Mouse (Mus musculus) hindbrain, embryonic 14.5 days (tissue): ENCODE measurements around the gene Nubp2. TPM values are rescaled to one million over a fixed set of nuclear protein-coding genes. Genes with fewer than 3 reads are reported as not detected.

Experiments
- ATAC-seq: fragments of 200-750 bp; cut with Nextera tagmentation; 2 replicates; pipeline ENCODE4 v1.8.0; 2017; ENCODE audit warnings: moderate number of reproducible peaks, mild to moderate bottlenecking, moderate TSS enrichment, moderate library complexity; ENCODE audit not compliant: low FRiP score
- DNase-seq: peaks from one replicate; pipeline ENCODE4 v3.0.0-alpha.2; 2015; ENCODE audit warnings: low spot score
- H3K27ac ChIP-seq: fragments of 300-500 bp; sonication (generic); 2 replicates; pipeline ENCODE4 v1.5.1; 2014; ENCODE audit warnings: mild to moderate bottlenecking, moderate library complexity
- H3K27me3 ChIP-seq: fragments of 300-500 bp; sonication (generic); 2 replicates; pipeline ENCODE4 v1.6.1; 2014; ENCODE audit warnings: mild to moderate bottlenecking, low read length, mixed read lengths; ENCODE audit not compliant: control insufficient read depth, insufficient read depth
- H3K36me3 ChIP-seq: fragments of 300-500 bp; sonication (generic); replicated peaks from 2 replicates; pipeline ENCODE4 v1.6.1; 2014; ENCODE audit not compliant: control insufficient read depth, insufficient read depth
- H3K4me1 ChIP-seq: fragments of 300-500 bp; sonication (generic); replicated peaks from 2 replicates; pipeline ENCODE4 v1.6.1; 2014; ENCODE audit warnings: antibody characterized with exemption, low read length, mixed read lengths; ENCODE audit not compliant: control insufficient read depth, insufficient read depth
- H3K4me2 ChIP-seq: fragments of 300-500 bp; sonication (generic); replicated peaks from 2 replicates; pipeline ENCODE4 v1.6.1; 2014; ENCODE audit warnings: mild to moderate bottlenecking, moderate library complexity
- H3K4me3 ChIP-seq: fragments of 300-500 bp; sonication (generic); replicated peaks from 2 replicates; pipeline ENCODE4 v1.5.1; 2014; ENCODE audit warnings: mild to moderate bottlenecking, low read length
- H3K9ac ChIP-seq: fragments of 300-500 bp; sonication (generic); 2 replicates; pipeline ENCODE4 v1.6.1; 2014
- H3K9me3 ChIP-seq: fragments of 300-500 bp; sonication (generic); 2 replicates; pipeline ENCODE4 v1.6.1; 2016; ENCODE audit warnings: low read length; ENCODE audit not compliant: control insufficient read depth
- WGBS: fragments of 180-500 bp; shearing (Covaris S2); extraction: QIAGEN DNeasy Blood & Tissue Kit; methylation state at CpG from one replicate; pipeline ENCODE4 v1.1.7; 2014; 5-methylcytosine and 5-hydroxymethylcytosine counted together
- polyA plus RNA-seq: library from polyadenylated mRNA; unstranded; fragments of >200 nt; fragmentation: Nextera tagmentation; extraction: Ambion mirVana; gene quantifications from 2 replicates; pipeline ENCODE4 v1.2.1, GENCODE M21; 2014

Gene Nubp2
- polyA plus RNA-seq, 1 experiment from 2014 or later = 72.8 TPM

DNA sequence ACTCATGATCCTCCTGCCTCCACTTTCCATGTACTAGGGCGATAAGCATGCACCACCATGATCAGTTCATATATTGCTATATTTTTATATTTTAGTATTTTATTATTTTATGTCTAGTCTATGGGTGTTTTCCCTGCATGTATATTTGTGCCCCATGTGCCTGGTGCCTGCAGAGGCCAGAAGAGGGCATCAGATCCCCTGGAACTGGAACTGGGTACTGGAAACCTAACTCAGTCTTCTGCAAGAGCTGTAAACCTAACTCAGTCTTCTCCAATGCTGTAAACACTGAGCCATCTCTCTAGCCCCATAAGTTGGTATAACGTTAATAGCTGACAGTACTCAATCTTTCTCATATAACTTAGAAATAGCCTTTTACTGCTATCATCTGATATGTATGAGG lies 43.5 kb downstream of the Nubp2 start:
- Histone ChIP-seq H3K4me1 (no peaks in the 10 kb centered on the region), H3K27me3 (peaks cover 5% of the 10 kb centered on the region), H3K9ac (no peak overlapping the region), H3K4me2 (no peak overlapping the region), H3K27ac (no peak overlapping the region), H3K4me3 (no peak overlapping the region), H3K36me3 (no peaks in the 10 kb centered on the region), H3K9me3 (no peaks in the 10 kb centered on the region)
- ATAC-seq (no peak), DNase-seq (no peak)
- WGBS = 56% methylated on average over 2 of the region's 2 CpGs

GRCm38 (mm10) chr17:24841133-24841532 lies 45.0 kb downstream of the Nubp2 start:
- H3K4me2 ChIP-seq = no peak overlapping the region
- ATAC-seq = no peak
- no peak overlapping the region for H3K27ac ChIP-seq
- no peaks in the 10 kb centered on the region for H3K36me3 ChIP-seq
- WGBS = 52% methylated on average over 4 of the region's 4 CpGs
- peaks cover 5% of the 10 kb centered on the region for H3K27me3 ChIP-seq
- DNase-seq = no peak
- H3K4me1 ChIP-seq = no peaks in the 10 kb centered on the region
- no peak overlapping the region for H3K9ac ChIP-seq
- no peak overlapping the region for H3K4me3 ChIP-seq
- no peaks in the 10 kb centered on the region for H3K9me3 ChIP-seq

GRCm38 (mm10) chr17:24840341-24840740 lies 45.8 kb downstream of the Nubp2 start:
- no peaks in the 10 kb centered on the region for H3K9me3 ChIP-seq
- H3K27me3 ChIP-seq = peaks cover 5% of the 10 kb centered on the region
- WGBS = 76% methylated on average over 5 of the region's 5 CpGs

DNA sequence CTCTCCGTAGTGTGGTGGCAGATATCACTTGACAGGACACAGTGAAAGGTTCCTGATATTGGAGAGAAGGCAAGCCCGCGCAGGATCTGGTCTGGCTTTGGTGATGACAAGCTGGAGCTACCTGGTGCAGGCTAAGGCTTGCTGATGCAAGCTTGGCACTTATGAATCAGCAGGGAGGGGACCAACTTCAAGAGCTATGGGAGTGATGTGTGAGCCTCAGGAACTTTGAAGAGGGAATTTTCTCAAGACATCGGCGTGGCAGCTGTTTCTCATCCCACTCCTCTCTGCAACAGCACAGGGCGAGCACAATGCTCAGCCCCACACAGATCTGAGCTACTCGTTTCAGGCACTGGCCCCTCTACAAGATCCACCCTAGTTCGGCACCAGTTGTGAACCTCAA lies 46.3 kb downstream of the Nubp2 start, which contains the start of gene Hagh:
Gene Hagh (plus strand): TSS at position 302 of the 400 bp plus-strand sequence.
- Histone ChIP-seq H3K9me3 (no peaks in the 10 kb centered on the region), H3K27me3 (peaks cover 5% of the 10 kb centered on the region), H3K36me3 (no peaks in the 10 kb centered on the region), H3K4me2 (no peak within 1 kb of the TSS), H3K27ac (no peak within 1 kb of the TSS), H3K4me3 (no peak within 1 kb of the TSS), H3K4me1 (no peaks in the 10 kb centered on the region), H3K9ac (no peak within 1 kb of the TSS)
- WGBS = 73% methylated on average over 8 of the region's 8 CpGs
- ATAC-seq (no peak), DNase-seq (no peak)

More at GRCm38 (mm10) chr17:24840341-24840740, 45.8 kb downstream of the Nubp2 start:
- ATAC-seq = no peak
- H3K36me3 ChIP-seq = no peaks in the 10 kb centered on the region
- H3K27ac ChIP-seq = no peak overlapping the region
- no peak overlapping the region for H3K4me3 ChIP-seq
- H3K4me1 ChIP-seq = no peaks in the 10 kb centered on the region
- H3K4me2 ChIP-seq = no peak overlapping the region
- DNase-seq = no peak
- no peak overlapping the region for H3K9ac ChIP-seq

Other genes starting within 250 kb of the Nubp2 start
- gene Slc9a3r2, start 236.0 kb downstream of the Nubp2 start, polyA plus RNA-seq = 53.5 and 56.9 TPM in 2 replicates
- gene Npw, start 227.9 kb downstream of the Nubp2 start, polyA plus RNA-seq = 0.83 TPM in 1 of 2 replicates, not detected in the other
- gene Zfp598, start 216.7 kb downstream of the Nubp2 start, polyA plus RNA-seq = 22.8 and 25.6 TPM in 2 replicates
- 178 and 220 TPM in 2 replicates for gene Syngr3, start 196.4 kb downstream of the Nubp2 start, polyA plus RNA-seq
- 35.2 and 43.4 TPM in 2 replicates for gene Gfer, start 190.2 kb downstream of the Nubp2 start, polyA plus RNA-seq
- gene Noxo1, start 190.1 kb downstream of the Nubp2 start, polyA plus RNA-seq = 1.9 and 2.4 TPM in 2 replicates
- gene Tbl3, start 178.7 kb downstream of the Nubp2 start, polyA plus RNA-seq = 58.3 and 64.3 TPM in 2 replicates
- gene Rnf151, start 168.3 kb downstream of the Nubp2 start, polyA plus RNA-seq = not detected in 2 replicates
- 800 and 838 TPM in 2 replicates for gene Rps2, start 168.2 kb downstream of the Nubp2 start, polyA plus RNA-seq
- 308 and 347 TPM in 2 replicates for gene Ndufb10, start 161.9 kb downstream of the Nubp2 start, polyA plus RNA-seq
- 0.25 TPM in 1 of 2 replicates, not detected in the other for gene Rpl3l, start 158.5 kb downstream of the Nubp2 start, polyA plus RNA-seq
- 20.5 and 22.4 TPM in 2 replicates for gene Msrb1, start 149.7 kb downstream of the Nubp2 start, polyA plus RNA-seq
- 0.36 TPM in 1 of 2 replicates, not detected in the other for gene Hs3st6, start 133.4 kb downstream of the Nubp2 start, polyA plus RNA-seq
- not detected in 2 replicates for gene Meiob, start 82.1 kb downstream of the Nubp2 start, polyA plus RNA-seq
- gene Hagh, start 46.2 kb downstream of the Nubp2 start, polyA plus RNA-seq = 71.5 and 73.0 TPM in 2 replicates
- gene Fahd1, start 36.0 kb downstream of the Nubp2 start, polyA plus RNA-seq = 22.4 and 23.3 TPM in 2 replicates
- 0.09 TPM in 1 of 2 replicates, not detected in the other for gene Igfals, start 20.4 kb downstream of the Nubp2 start, polyA plus RNA-seq
- 75.0 and 82.0 TPM in 2 replicates for gene Spsb3, start 294 bp upstream of the Nubp2 start, polyA plus RNA-seq
- gene Eme2, start 8.7 kb upstream of the Nubp2 start, polyA plus RNA-seq = 22.7 and 23.7 TPM in 2 replicates
- 72.9 and 82.6 TPM in 2 replicates for gene Mrps34, start 8.8 kb upstream of the Nubp2 start, polyA plus RNA-seq
- 85.6 and 95.8 TPM in 2 replicates for gene Nme3, start 10.2 kb upstream of the Nubp2 start, polyA plus RNA-seq
- 86.0 and 90.1 TPM in 2 replicates for gene Mapk8ip3, start 50.6 kb upstream of the Nubp2 start, polyA plus RNA-seq
- 58.2 and 60.6 TPM in 2 replicates for gene Jpt2, start 74.3 kb upstream of the Nubp2 start, polyA plus RNA-seq
- gene Cramp1l, start 129.4 kb upstream of the Nubp2 start, polyA plus RNA-seq = 8.0 and 8.1 TPM in 2 replicates
- 15.9 and 20.9 TPM in 2 replicates for gene Ift140, start 129.7 kb upstream of the Nubp2 start, polyA plus RNA-seq
- 11.3 and 12.4 TPM in 2 replicates for gene Tmem204, start 197.2 kb upstream of the Nubp2 start, polyA plus RNA-seq
- 39.8 and 41.7 TPM in 2 replicates for gene Telo2, start 229.6 kb upstream of the Nubp2 start, polyA plus RNA-seq
- gene Ptx4, start 234.4 kb upstream of the Nubp2 start, polyA plus RNA-seq = not detected in 2 replicates
- gene Clcn7, start 247.0 kb upstream of the Nubp2 start, polyA plus RNA-seq = 28.1 and 29.4 TPM in 2 replicates